Comparison of ENCODE assay signal across 8 mouse cellular contexts in the genomic region with DNA sequence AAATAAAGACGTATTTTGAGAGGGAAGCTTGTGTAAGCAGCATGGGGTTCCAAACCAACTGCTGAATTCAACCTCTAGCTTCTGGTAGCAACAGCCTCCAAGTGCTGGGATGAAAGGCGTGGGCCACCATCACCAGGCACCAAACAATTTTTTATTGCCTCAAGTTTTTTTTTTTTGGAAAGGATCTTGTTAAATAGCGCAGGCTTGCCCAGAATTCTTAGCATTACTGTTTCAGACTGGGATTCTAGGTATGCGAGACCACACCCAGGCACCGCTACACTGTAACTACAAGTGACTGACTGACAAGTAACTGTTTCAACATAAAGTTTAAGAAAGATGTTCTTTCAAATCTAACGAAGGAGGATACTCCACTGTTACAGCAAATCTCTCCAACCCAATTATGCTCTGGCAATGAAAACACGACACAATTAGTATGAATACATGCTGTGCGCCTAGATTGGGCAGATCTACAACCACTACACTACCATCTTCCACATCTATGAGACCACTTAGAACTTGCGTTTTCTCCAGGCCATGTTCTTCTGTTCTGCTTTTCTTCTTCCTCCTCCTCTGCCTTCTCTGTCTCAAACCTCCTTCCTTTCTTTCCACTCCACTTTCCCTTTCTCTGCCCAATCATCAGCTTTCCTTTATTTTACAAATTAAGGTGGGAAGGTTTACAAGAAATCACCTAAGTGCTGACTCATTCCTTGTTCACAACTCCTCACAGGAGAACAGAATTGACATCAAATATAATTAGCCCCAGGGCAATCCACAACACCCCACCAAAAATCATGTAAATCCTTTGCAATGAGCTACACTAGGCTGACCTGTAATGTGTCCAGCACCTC. TPM values are rescaled to one million over a fixed set of nuclear protein-coding genes. Genes with fewer than 3 reads are reported as not detected.
DNase-seq lines count a peak whose midpoint lies in the region; ATAC-seq lines count a peak whose summit lies in the region.

No protein-coding gene starts in this region.

- no peaks in the 10 kb centered on the region for H3K27me3 ChIP-seq in hindbrain, embryonic 10.5 days (ENCODE audit: insufficient read depth, poor library complexity, severe bottlenecking)
- H3K27me3 ChIP-seq in midbrain, embryonic 11.5 days (ENCODE audit: control insufficient read depth, insufficient read depth, low read length), result no peaks in the 10 kb centered on the region

- DNase-seq in embryo, embryonic 11 days, result peak; percentile 2
- no peak for DNase-seq in embryo, embryonic 9.5 days (ENCODE audit: extremely low spot score)
- DNase-seq in thymus, postnatal 14 days, result peak; percentile 13
- DNase-seq in thymus, postnatal 36 days, result no peak
- no peak for DNase-seq in hindbrain, embryonic 10.5 days (ENCODE audit: low spot score)
- no peak for DNase-seq in midbrain, embryonic 11.5 days (ENCODE audit: low spot score, missing footprints)
- no peak for DNase-seq in adrenal gland, postnatal 36 days
- DNase-seq in gastrocnemius, adult 18-20 months (ENCODE audit: low spot score), result no peak

- peak overlapping the region; percentile 97 for H3K4me3 ChIP-seq in hindbrain, embryonic 10.5 days
- peak overlapping the region; percentile 98 for H3K4me3 ChIP-seq in midbrain, embryonic 11.5 days (ENCODE audit: low read depth, low read length)

- peak overlapping the region; percentile 57 for H3K4me2 ChIP-seq in midbrain, embryonic 11.5 days

- peak overlapping the region; percentile 72 for H3K9ac ChIP-seq in midbrain, embryonic 11.5 days (ENCODE audit: low read length)

- H3K27ac ChIP-seq in hindbrain, embryonic 10.5 days, result peak overlapping the region; percentile 98
- H3K27ac ChIP-seq in midbrain, embryonic 11.5 days (ENCODE audit: low read depth, low read length), result peak overlapping the region; percentile 94

- peaks cover 23% of the 10 kb centered on the region for H3K4me1 ChIP-seq in hindbrain, embryonic 10.5 days (replicated peaks)
- peaks cover 16% of the 10 kb centered on the region for H3K4me1 ChIP-seq in midbrain, embryonic 11.5 days (ENCODE audit: control insufficient read depth, insufficient read depth, low read length)

- H3K36me3 ChIP-seq in hindbrain, embryonic 10.5 days, result no peaks in the 10 kb centered on the region
- H3K36me3 ChIP-seq in midbrain, embryonic 11.5 days (ENCODE audit: control insufficient read depth, insufficient read depth, low read length), result no peaks in the 10 kb centered on the region

- peak; percentile 0; the same call in 1 of the 2 replicates for ATAC-seq in midbrain, embryonic 11.5 days (ENCODE audit: low FRiP score)

- 94% methylated on average over 9 of the region's 9 CpGs for WGBS in hindbrain, embryonic 10.5 days
- WGBS in midbrain, embryonic 11.5 days, result 90% methylated on average over 9 of the region's 9 CpGs

- no peaks in the 10 kb centered on the region for H3K9me3 ChIP-seq in hindbrain, embryonic 10.5 days
- H3K9me3 ChIP-seq in midbrain, embryonic 11.5 days (ENCODE audit: control insufficient read depth, low read length), result no peaks in the 10 kb centered on the region

RNA-seq across cellular contexts. Expression of a gene that starts 1.1 kb away (rescaled TPM):
- 78.8 and 80.4 TPM in 2 replicates for polyA plus RNA-seq in hindbrain, embryonic 10.5 days (2016; fragmentation: Nextera tagmentation; extraction: Ambion mirVana)
- polyA plus RNA-seq in midbrain, embryonic 11.5 days (2014; fragmentation: Nextera tagmentation; extraction: Ambion mirVana), result 83.5 and 91.6 TPM in 2 replicates
- 100 to 1,000 TPM; 131 to 136 TPM for total RNA-seq in adrenal gland, postnatal 36 days (2021)
- total RNA-seq in gastrocnemius, adult 18-20 months (2021), result 10 to 100 TPM; 48.4 to 56.6 TPM

RNA-seq across cellular contexts. Expression of a gene that starts 37.7 kb away (rescaled TPM):
- polyA plus RNA-seq in hindbrain, embryonic 10.5 days (2016; fragmentation: Nextera tagmentation; extraction: Ambion mirVana), result 35.5 and 37.2 TPM in 2 replicates
- 63.2 and 63.4 TPM in 2 replicates for polyA plus RNA-seq in midbrain, embryonic 11.5 days (2014; fragmentation: Nextera tagmentation; extraction: Ambion mirVana)
- total RNA-seq in adrenal gland, postnatal 36 days (2021), result 100 to 1,000 TPM; 130 to 132 TPM
- 10 to 100 TPM; 26.3 to 28.4 TPM for total RNA-seq in gastrocnemius, adult 18-20 months (2021)

Comparison
In these comparisons a context has a peak if more than half of its experiments do, and no peak if none do; other contexts are left out.
1. DNase-seq: peak in embryo, embryonic 11 days (single experiment) and thymus, postnatal 14 days (single experiment); none in embryo, embryonic 9.5 days (single experiment), thymus, postnatal 36 days (0 of 2), hindbrain, embryonic 10.5 days (single experiment), midbrain, embryonic 11.5 days (single experiment), adrenal gland, postnatal 36 days (0 of 2) and gastrocnemius, adult 18-20 months (single experiment).
2. RNA of a gene that starts 37.7 kb away (total RNA-seq): 130 to 132 TPM in adrenal gland, postnatal 36 days; 26.3 to 28.4 TPM in gastrocnemius, adult 18-20 months; every median in the first group is over 4 times any median in the second.